Mouse (Mus musculus) stomach, postnatal 0 days (tissue): ENCODE measurements at regions not wholly inside any gene's neighbourhood (a gene's known extent, or its start where the extent isn't known, plus 50 kb on each side); places are given as distances from the start of the nearest gene placed in this dataset.

ENCODE experiments used
- ATAC-seq: fragments of 200-750 bp; cut with Nextera tagmentation; 2 replicates; pipeline ENCODE4 v1.8.0; 2017; ENCODE audit not compliant: low FRiP score, low TSS enrichment
- DNase-seq: peaks from one replicate; pipeline ENCODE4 v3.0.0-alpha.2; 2016; ENCODE audit warnings: low spot score
- H3K27ac ChIP-seq: fragments of 300-500 bp; sonication (generic); replicated peaks from 2 replicates; pipeline ENCODE4 v1.5.1; 2014; ENCODE audit warnings: mild to moderate bottlenecking, control low read depth
- H3K27me3 ChIP-seq: fragments of 300-500 bp; sonication (generic); 2 replicates; pipeline ENCODE4 v1.6.1; 2014; ENCODE audit warnings: low read length; ENCODE audit not compliant: control insufficient read depth, insufficient read depth
- H3K36me3 ChIP-seq: fragments of 300-500 bp; sonication (generic); 2 replicates; pipeline ENCODE4 v1.6.1; 2014; ENCODE audit warnings: low read length, mixed read lengths; ENCODE audit not compliant: control insufficient read depth, insufficient read depth
- H3K4me1 ChIP-seq: fragments of 300-500 bp; sonication (generic); replicated peaks from 2 replicates; pipeline ENCODE4 v1.6.1; 2014; ENCODE audit warnings: antibody characterized with exemption; ENCODE audit not compliant: control insufficient read depth, insufficient read depth
- H3K4me2 ChIP-seq: fragments of 300-500 bp; sonication (generic); replicated peaks from 2 replicates; pipeline ENCODE4 v1.6.1; 2014; ENCODE audit warnings: low read depth, mild to moderate bottlenecking, control low read depth, moderate library complexity
- H3K4me3 ChIP-seq: fragments of 300-500 bp; sonication (generic); 2 replicates; pipeline ENCODE4 v1.5.1; 2014; ENCODE audit warnings: low read depth, low read length, control low read depth
- H3K9ac ChIP-seq: fragments of 300-500 bp; sonication (generic); 2 replicates; pipeline ENCODE4 v1.6.1; 2014; ENCODE audit warnings: mild to moderate bottlenecking, low read length, control low read depth, mixed read lengths
- H3K9me3 ChIP-seq: fragments of 300-500 bp; sonication (generic); 2 replicates; pipeline ENCODE4 v1.6.1; 2016; ENCODE audit warnings: low read length; ENCODE audit not compliant: control insufficient read depth
- CTCF ChIP-seq: IDR thresholded peaks from 2 replicates; pipeline ENCODE4 v1.5.1; 2016; ENCODE audit warnings: antibody characterized with exemption, low read depth, mild to moderate bottlenecking, moderate library complexity
- EP300 ChIP-seq: optimal IDR thresholded peaks from 2 replicates; pipeline ENCODE3; 2016; ENCODE audit warnings: antibody characterized with exemption
- WGBS: fragments of 180-500 bp; shearing (Covaris S2); extraction: QIAGEN DNeasy Blood & Tissue Kit; methylation state at CpG from one replicate; pipeline ENCODE4 v1.1.7; 2014; 5-methylcytosine and 5-hydroxymethylcytosine counted together

- no peak overlapping the region for H3K9ac ChIP-seq
- ATAC-seq (no peak), DNase-seq (no peak)
- H3K27me3 ChIP-seq, result no peaks in the 10 kb centered on the region
- H3K4me2 ChIP-seq, result no peak overlapping the region
- no peak overlapping the region for H3K4me3 ChIP-seq
- no peaks in the 10 kb centered on the region for H3K4me1 ChIP-seq
- H3K36me3 ChIP-seq, result no peaks in the 10 kb centered on the region
- WGBS, result 61% methylated on average over 6 of the region's 6 CpGs
- H3K27ac ChIP-seq, result peak overlapping the region; percentile 13; the same call in 1 of the 2 replicates
- TF ChIP-seq CTCF, result no peak
- no peak for TF ChIP-seq EP300
- H3K9me3 ChIP-seq, result no peaks in the 10 kb centered on the region
Observed at GRCm38 (mm10) chr5:64624205-64624604, 179.0 kb upstream of the Klf3 start.

DNA sequence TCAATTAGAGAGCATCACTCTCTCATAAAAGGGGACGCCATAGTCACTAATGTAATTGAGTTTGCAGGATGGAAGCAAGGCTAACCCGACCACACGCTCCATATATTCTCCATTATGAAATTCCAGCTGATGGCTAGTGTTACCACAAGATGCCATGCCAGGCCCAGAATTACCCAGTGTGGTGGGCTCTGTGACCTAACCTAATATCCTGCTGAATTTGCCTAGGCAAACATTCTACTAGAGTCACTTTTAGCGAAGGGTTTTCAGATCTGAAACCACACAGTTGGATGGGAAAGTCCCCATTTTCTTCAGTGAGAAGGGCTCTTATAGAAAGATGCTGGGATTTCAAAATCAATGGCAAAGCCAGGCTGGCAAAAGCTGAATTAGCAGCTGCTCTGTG is 177.8 kb upstream of the Klf3 start:
- Histone ChIP-seq H3K27ac (peak overlapping the region; percentile 64), H3K9me3 (no peaks in the 10 kb centered on the region), H3K4me3 (no peak overlapping the region), H3K27me3 (no peaks in the 10 kb centered on the region), H3K4me1 (no peaks in the 10 kb centered on the region), H3K9ac (no peak overlapping the region), H3K36me3 (no peaks in the 10 kb centered on the region), H3K4me2 (no peak overlapping the region)
- DNase-seq (no peak), ATAC-seq (no peak)
- WGBS, result 63% methylated on average over 4 of the region's 4 CpGs
- TF ChIP-seq EP300 (no peak), CTCF (no peak)

GRCm38 (mm10) chr5:64625841-64626298 is 177.3 kb upstream of the Klf3 start:
- H3K27me3 ChIP-seq, result no peaks in the 10 kb centered on the region
- peak; percentile 31 for DNase-seq
- 43% methylated on average over 6 of the region's 6 CpGs for WGBS

GRCm38 (mm10) chr5:64626351-64626750 is 176.8 kb upstream of the Klf3 start:
- TF ChIP-seq CTCF (no peak), EP300 (peak; percentile 93)
- Histone ChIP-seq H3K9me3 (no peaks in the 10 kb centered on the region), H3K4me3 (no peak overlapping the region), H3K4me1 (no peaks in the 10 kb centered on the region), H3K27ac (peak overlapping the region; percentile 64), H3K4me2 (peak overlapping the region; percentile 35), H3K27me3 (no peaks in the 10 kb centered on the region), H3K9ac (no peak overlapping the region), H3K36me3 (no peaks in the 10 kb centered on the region)
- WGBS, result 16% methylated on average over 9 of the region's 9 CpGs
- ATAC-seq (peak; percentile 88), DNase-seq (peak; percentile 92)

More at GRCm38 (mm10) chr5:64625841-64626298, 177.3 kb upstream of the Klf3 start:
- Histone ChIP-seq H3K9ac (no peak overlapping the region), H3K9me3 (no peaks in the 10 kb centered on the region), H3K4me1 (no peaks in the 10 kb centered on the region), H3K36me3 (no peaks in the 10 kb centered on the region), H3K27ac (peak overlapping the region; percentile 64), H3K4me3 (no peak overlapping the region), H3K4me2 (peak overlapping the region; percentile 35)
- ATAC-seq, result 0 out of 2 replicates have a peak, but pooled peaks have one; percentile 21
- TF ChIP-seq CTCF (no peak), EP300 (no peak)

DNA sequence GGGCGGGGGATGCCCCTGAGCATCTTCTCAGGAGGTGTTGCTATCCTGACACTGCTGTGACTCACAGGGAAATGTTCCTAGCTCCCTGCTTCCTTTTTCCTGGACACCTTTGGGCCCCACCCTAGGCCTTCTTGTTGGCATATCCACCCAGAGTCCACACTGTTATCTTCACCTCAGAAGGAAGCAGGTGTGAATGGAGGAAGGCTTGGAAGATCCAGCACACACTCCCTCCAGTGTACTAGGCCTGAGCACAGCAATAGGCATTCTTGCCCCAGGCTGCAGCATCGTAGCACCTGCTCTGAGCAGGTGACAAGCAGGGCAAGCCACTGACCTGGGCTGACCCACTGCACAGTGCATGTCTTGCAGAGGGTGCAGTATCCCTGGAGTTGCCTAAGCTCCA is 172.6 kb upstream of the Klf3 start:
- Histone ChIP-seq H3K9me3 (no peaks in the 10 kb centered on the region), H3K36me3 (no peaks in the 10 kb centered on the region), H3K9ac (no peak overlapping the region), H3K4me3 (no peak overlapping the region), H3K27ac (0 out of 2 replicates have a peak overlapping the region, but pooled peaks have one; percentile 41), H3K4me2 (no peak overlapping the region), H3K4me1 (no peaks in the 10 kb centered on the region), H3K27me3 (no peaks in the 10 kb centered on the region)
- peak; percentile 91 for ATAC-seq
- 73% methylated on average over 2 of the region's 2 CpGs for WGBS
- peak; percentile 68 for DNase-seq
- TF ChIP-seq EP300 (no peak), CTCF (no peak)

- no peak overlapping the region for H3K4me2 ChIP-seq
- no peak for ATAC-seq
- no peaks in the 10 kb centered on the region for H3K9me3 ChIP-seq
- H3K9ac ChIP-seq, result no peak overlapping the region
- no peak overlapping the region for H3K27ac ChIP-seq
- no peak for DNase-seq
- no peaks in the 10 kb centered on the region for H3K36me3 ChIP-seq
- WGBS, result 60% methylated on average over 5 of the region's 5 CpGs
- H3K27me3 ChIP-seq, result no peaks in the 10 kb centered on the region
- H3K4me3 ChIP-seq, result no peak overlapping the region
- no peak for TF ChIP-seq EP300
- TF ChIP-seq CTCF, result no peak
- no peaks in the 10 kb centered on the region for H3K4me1 ChIP-seq
Observed at GRCm38 (mm10) chr5:64632171-64632570, 171.0 kb upstream of the Klf3 start.
